Mouse (Mus musculus): Measurements from ENCODE around the gene Cntn5.

The Cntn5 gene

DNA sequence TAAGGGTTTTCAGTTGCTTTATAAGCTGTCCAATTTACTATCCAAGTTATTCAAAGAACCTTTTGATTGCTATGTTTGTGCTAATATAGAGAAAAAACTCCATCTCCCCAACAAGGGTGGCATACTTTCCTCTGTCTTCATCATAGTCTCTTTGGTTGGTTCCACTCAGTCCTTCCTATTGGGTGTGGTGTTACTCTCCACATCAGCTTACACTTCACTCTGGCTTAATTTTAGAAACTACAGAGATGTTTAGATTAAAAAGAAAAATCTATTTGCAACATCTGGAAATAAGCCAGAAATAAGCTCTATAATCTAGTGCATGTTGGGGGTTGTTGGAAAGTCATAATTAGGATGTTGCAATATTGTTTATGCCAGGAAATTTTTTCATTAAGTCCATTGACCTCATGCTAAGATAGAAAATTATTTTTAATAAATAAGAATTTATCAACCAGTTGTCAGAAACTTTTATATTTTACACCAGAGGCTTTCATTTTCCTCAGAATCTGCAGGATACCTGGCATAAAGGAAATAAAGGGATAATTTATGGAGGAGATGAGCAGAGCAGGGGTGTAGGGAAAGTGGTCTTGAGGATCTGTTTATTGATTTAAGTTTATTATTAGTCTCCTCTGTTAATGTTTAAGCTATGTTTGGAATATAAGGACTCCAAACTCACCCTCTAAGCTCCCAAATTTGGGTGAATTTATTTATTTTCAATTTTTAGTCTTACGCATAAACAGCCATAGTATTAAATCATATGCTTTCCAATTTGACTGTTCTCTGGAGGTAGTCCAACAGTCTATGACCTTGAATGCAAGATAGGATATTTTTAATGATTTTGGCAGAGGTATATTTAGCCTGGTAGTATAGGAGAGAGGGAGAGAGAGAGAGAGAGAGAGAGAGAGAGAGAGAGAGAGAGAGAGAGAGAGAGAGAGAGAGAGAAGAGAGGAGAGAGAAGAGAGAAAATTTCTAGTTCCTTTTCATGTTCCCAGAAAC, 966.8 kb downstream of the Cntn5 start:
- no peak for DNase-seq (ENCODE audit: low spot score in 2 of 2)

DNA sequence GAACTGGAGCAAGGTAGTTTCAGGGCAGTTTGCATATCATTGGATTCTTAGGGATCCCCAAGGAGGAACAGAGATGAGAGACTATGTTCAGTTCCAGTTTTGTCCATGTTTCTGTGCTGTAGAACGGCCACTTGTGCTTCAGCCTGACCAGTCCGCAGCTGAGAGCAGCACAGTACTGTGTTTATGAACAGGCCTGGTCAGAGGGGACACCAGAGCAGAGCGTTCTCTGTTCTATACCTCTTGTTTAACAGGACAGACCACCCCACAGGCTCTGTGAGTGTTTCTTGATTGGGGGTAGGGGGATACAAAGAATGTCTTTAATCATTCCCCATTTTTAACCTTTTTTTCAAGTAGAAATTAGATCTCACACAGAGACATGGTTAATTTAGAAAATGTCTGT, 984.0 kb downstream of the Cntn5 start:
- DNase-seq (ENCODE audit: low spot score in 2 of 2), result no peak

DNA sequence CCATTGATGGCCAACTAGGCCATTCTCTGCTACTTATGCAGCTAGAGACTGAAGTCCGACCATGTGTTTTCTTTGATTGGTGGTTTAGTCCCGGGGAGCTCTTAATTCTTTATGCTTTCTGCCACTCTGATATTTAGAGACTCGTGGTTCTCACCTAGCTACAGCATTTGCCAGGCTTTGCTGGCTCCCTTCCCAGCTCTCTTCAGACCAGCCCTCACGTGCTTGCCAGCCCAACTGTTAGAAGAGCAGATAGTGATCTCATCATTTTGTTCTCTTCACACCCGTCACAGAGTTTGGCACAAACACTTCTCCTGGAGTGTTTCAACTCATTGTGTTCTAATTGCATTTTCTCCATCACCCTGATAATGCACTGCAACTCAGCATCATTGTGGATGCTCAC, 1005.5 kb downstream of the Cntn5 start:
- DNase-seq (ENCODE audit: low spot score in 2 of 2), result peak; percentile 23 to 74

DNA sequence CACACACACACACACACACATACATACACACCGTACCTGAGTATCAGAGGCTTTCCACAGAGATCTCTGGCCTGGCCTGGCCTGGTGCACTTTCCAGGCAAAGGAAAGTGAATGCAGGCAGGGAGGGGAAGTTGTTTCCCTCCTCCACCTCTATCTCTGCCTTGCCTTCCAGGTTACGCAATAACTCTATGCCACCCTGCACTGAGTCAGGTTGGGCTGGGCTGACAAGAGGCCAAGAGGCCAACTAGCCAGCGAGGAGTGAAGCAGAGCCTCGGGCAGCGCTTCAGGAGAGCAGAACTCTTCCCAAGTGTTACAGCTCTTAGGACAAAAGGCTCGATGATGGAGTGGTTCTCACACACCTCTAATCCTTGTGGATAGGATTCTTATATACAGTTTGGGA, 1018.4 kb downstream of the Cntn5 start:
- DNase-seq (ENCODE audit: low spot score in 2 of 2), result no peak

DNA sequence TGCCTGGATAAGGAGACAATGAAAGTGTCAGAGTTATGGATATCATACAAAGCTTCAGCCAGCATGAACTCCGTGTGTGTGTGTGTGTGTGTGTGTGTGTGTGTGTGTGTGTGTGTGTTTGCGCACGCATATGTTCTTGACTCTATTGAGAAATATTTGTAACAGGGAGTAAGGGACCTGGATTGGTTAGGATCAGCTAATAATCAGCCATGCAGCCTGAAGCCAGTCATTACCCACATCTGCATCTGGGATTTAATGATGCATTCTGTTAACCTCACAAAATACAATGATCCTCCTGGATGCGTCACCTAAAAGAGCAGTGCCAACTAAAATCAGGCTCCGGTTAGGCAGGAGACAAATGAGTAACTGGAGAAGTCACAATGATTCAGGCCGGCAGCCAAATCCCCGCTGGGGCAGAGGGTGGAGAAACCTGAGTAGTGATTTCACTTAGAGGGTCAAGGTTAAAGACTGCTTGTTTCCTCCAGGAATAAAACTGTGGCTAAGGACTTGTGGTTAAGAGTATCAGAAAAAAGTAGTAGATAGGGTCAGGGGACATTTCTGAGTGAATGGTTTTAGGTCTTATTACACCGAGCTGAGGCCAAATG, 1021.7 kb downstream of the Cntn5 start:
- no peak for DNase-seq (ENCODE audit: low spot score in 2 of 2)

DNA sequence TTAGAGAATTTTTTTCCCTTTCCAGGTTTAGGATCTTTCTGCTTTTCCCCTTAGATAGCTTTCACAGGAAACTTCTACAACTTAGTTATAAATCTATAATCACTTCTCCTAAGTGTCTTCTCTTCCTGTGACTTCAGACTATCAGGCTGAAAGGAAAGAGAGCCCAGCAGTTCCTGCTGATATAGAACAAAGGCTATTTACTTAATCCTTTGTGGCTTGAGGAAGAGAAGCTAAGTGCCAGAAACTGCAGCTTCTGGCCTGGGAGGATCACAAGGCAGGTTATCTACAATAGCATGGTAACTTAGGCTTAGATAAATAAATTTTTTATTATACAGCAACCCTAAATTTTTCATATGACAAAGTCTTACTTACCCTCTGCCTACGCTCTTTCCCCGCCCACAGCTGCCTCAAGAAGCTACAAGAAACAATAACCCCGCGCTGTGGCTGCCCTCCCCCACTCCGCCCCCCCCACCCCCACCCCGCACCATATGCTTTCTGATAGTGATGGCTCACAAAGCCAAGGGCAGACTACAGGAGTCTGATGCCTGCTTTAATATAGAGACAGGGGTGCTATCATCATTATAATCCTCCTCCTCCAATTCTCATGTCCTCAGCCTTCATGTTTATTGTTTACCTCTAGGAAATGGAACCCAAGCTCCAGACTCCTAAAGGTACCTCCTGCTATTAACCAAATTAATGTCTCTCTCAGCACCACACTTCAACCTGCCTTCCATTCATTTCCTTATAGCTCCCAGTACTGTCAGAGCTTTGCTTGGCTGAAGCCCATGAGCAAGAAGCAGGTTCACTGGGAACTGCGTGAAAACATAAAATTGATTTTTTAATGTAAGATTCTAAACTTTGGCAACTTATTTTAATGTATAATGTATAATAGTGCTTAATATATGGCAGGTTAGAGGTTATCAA, 1032.2 kb downstream of the Cntn5 start:
- no peak for DNase-seq (ENCODE audit: low spot score in 2 of 2)

- no peak for DNase-seq (ENCODE audit: low spot score in 2 of 2)
Measured at GRCm38 (mm10) chr9:9860631-9861030, 1043.9 kb downstream of the Cntn5 start.

DNA sequence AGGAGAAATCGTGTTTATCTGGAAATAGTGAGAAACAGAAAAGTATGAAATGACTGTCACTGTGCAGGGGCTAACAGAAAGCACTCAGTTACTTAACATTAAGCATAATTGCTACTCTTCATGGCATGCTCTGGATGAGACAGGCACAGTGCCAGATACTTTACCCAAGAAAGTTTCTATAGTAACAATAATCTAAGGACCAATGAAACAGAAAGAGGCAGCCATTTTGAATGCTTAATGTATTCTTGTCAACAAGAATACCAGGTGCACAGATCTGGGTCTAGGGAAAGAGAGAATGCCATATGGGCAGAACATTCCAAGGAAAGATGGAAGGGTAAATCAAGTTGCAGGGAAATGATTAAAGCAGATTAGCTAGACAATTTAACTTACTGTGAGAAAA, 1045.3 kb downstream of the Cntn5 start:
- no peak for DNase-seq (ENCODE audit: low spot score in 2 of 2)

DNA sequence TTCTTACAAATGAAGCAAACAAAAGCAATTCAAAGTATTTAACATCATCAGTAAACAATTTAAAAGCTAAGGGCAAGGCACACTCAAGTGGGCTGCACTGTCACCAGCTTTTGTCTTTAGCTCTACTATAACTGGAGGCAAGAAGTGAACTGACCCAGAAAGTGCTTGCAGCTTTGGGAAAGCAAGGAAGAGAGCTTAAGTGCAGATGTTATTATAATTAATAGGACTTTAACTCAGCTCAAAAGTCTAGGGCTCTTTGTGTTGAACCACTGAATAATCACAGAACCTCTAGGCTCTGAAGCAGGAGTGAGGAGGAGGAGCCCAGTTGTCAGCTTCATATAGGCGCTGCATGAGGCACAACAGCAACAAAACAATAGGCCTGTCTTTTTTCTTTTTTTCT, 1049.8 kb downstream of the Cntn5 start:
- DNase-seq (ENCODE audit: low spot score in 2 of 2), result no peak

- DNase-seq (ENCODE audit: low spot score in 2 of 2), result no peak
Measured at GRCm38 (mm10) chr9:9830231-9830630, 1074.3 kb downstream of the Cntn5 start.

DNA sequence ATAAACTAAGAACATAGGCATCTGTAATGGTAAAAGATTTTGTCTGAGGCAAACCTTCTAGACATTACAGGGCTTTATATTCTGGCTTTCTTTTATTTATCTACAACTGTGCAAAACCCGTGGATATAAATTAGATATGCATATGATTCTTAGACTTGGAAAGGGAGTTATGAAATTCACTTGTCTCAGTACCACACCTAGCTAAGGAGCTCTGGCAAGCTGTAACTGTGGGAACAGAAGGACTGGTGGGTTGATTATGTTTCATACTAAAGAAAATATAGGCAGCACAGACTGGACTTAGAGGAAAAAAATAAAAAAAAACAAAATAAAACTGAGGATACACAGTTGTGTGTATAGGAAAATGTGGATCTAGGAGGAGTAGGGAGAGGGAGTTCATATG, 1084.6 kb downstream of the Cntn5 start:
- peak in 1 of 2 experiments; percentile 33 for DNase-seq (ENCODE audit: low spot score in 2 of 2)

DNA sequence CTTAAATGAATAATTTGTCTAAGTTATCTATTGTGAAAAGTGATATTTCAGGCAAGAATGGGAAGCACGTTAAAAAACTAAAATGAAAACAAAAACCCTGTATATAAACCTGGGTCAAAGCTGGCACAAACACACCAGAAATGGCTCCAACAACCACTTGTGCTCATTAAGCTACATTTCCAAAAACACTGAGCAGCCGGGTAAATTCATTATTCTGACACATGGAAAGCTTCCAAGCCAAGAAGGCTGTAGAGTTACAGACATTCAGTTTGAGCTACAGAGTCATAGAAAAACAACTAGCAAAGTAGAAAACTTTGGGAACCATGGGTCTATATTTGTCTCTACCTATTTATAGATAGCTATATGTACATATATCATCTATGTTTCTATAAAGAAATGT, 1087.1 kb downstream of the Cntn5 start:
- DNase-seq (ENCODE audit: low spot score in 2 of 2), result no peak

GRCm38 (mm10) chr9:9799546-9799945, 1105.0 kb downstream of the Cntn5 start:
- no peak for DNase-seq (ENCODE audit: low spot score in 2 of 2)

GRCm38 (mm10) chr9:9783680-9784079, 1120.9 kb downstream of the Cntn5 start:
- DNase-seq (ENCODE audit: low spot score in 2 of 2), result no peak

GRCm38 (mm10) chr9:9781157-9781884, 1123.3 kb downstream of the Cntn5 start:
- no peak for DNase-seq (ENCODE audit: low spot score in 2 of 2)

DNA sequence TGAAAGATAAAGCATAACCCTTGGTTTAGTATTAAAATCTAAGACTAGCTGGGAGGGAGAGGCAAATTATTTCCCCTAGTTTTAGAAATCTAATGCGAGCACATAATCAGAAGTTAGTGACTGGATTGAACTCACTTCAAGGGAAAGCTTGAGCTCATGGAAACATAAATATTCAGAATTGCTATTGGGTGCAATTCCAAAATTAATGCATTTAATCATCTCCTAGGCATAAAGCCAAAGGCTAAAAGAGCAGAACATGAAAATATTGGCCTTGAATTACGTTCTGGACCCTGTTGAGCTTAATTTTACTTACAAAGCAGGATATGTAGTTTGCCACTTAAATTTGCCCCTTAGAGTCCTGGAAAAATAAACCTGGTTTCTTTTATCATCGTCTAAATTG, 1124.9 kb downstream of the Cntn5 start:
- DNase-seq (ENCODE audit: low spot score in 2 of 2), result no peak

DNA sequence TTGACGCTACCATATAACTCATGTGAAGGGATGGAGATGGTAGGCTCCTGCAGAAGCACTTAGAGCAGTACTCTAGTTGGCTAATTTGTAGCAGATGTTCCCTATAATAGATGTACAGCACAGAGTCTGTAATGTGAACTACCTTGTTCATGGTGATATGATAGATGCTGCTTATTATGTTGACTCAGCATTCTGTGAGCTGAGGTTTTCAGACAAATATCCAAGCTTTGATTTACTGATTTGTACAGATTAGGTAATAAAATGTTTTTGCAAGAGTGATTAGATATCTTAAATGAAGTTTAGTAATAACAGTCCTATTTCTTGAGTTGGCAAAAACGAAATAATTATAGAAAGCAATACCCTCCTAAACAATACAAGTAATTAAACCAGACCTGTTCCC, 1133.8 kb downstream of the Cntn5 start:
- DNase-seq (ENCODE audit: low spot score in 2 of 2), result no peak

DNA sequence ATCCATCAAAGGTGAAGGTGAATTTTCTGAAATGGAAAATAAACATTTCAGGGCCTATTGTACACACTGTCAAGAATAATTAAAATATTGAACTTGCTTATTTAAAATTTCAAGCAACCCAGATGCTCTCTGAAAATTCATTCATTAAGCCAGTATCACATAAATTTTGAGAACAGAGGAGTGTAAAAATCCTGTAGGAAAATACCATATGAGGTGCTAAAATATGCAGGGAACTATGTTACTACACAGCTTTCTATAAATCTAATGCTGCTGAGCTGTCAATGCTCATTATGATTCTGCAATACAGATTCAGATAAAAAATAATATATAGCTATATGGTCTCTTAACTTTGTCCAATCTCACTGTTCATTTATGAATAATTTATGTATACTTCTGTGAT, 1134.9 kb downstream of the Cntn5 start:
- no peak for DNase-seq (ENCODE audit: low spot score in 2 of 2)

GRCm38 (mm10) chr9:9718145-9718544, 1186.4 kb downstream of the Cntn5 start:
- DNase-seq (ENCODE audit: low spot score in 2 of 2), result no peak

DNA sequence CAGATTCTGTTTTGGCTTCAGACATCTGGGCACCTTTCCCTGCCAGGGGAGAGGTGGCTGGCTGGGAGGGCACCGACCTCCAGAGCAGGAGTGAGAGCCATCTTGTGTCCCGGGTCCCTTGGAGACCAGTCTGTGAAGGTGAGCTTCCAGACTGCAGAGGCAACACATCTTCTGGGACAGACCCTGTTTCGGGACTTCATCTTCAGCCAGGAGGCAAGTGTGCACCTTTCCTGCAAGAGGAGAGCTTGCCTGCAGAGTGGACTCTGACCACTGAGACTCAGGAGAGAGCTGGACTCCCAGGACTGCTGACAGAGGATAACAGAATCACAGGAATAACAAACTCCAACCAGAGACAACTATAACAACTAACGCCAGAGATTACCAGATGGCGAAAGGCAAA, 1195.9 kb downstream of the Cntn5 start:
- no peak for DNase-seq (ENCODE audit: low spot score in 2 of 2)

- no peak for DNase-seq (ENCODE audit: low spot score in 2 of 2)
Measured at GRCm38 (mm10) chr9:9707766-9708165, 1196.8 kb downstream of the Cntn5 start.
